Mouse (Mus musculus): Measurements from ENCODE around the gene Nab2.

Nab2 gene

DNA sequence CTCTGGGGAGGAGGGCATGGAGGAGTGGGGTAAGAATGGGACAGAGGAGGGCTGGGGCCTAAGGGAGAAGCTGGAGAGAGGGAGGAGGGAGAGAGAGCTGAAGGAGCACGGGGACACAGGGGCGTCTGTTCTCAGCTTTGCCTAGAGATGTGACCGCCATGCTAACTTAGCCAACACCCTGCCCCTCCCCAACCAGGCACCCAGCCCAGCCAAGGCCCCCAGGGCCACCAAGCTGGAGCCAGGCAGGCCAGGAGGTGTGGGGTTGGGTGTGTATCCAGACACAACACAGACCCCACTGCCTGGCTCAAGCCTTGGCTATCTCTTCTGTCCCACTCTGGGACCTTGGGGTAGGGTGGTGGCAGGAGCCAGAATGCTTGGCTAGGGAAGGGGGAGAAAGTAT lies 52.8 kb downstream of the Nab2 start:
- peak; percentile 33 for DNase-seq (ENCODE audit: low read depth, low spot score)

DNA sequence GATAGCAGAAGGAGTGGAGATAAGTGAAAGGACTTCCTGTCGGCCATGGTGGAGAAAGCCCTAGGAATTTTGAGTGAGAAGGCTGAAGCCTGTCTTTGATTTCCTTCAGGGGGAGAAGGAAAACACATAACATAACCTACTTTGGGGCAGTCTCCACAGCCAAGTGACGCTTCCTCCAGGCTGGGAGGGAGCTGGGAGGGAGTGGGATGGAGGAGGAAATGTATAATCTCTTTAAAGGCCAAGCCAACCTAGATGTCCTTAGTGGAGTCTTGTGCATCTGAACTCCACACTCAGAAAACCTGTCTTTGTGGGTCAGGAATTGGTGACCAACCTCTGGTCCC lies 53.4 kb downstream of the Nab2 start:
- DNase-seq (ENCODE audit: low read depth, low spot score): peak; percentile 49

DNA sequence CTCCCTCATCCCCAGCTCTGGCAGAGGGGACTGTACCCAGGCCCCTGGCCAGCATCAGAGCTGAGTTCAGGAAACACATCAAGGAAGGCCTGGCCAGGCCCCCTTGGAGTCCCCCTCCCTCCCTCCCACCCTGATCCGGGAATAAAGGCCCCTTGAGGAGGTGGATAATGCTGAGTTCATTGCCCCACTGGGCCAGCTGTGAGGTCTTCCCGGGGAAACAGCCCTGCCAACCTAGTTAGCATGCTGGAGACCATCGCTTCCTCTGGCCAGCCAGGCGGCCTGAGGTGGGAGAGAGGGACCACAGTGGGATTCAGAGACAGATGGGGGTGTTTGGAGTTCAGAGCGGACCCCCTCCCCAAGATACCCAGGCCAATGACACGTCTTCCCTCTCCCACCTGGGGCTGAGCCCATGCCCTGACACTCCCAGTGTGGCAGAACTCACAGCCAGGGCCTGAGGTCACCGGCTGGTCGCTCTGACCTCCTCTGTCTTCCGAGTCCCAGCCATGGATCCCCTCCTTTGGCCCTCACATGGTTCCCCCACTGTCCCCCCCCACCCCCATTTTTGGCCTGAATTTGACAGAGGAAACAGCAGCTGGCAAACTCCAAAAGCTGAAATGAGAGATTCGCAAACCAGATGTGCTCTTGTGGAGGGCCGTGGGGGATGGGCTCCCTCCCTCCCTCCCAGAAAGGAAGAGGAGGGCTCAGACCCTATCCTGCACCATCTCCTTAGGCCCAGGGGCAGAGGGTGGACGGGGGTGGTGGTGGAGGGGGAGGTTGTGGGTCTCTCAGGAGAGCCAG lies 53.9 kb downstream of the Nab2 start:
- DNase-seq (ENCODE audit: low read depth, low spot score): peak; percentile 57

DNA sequence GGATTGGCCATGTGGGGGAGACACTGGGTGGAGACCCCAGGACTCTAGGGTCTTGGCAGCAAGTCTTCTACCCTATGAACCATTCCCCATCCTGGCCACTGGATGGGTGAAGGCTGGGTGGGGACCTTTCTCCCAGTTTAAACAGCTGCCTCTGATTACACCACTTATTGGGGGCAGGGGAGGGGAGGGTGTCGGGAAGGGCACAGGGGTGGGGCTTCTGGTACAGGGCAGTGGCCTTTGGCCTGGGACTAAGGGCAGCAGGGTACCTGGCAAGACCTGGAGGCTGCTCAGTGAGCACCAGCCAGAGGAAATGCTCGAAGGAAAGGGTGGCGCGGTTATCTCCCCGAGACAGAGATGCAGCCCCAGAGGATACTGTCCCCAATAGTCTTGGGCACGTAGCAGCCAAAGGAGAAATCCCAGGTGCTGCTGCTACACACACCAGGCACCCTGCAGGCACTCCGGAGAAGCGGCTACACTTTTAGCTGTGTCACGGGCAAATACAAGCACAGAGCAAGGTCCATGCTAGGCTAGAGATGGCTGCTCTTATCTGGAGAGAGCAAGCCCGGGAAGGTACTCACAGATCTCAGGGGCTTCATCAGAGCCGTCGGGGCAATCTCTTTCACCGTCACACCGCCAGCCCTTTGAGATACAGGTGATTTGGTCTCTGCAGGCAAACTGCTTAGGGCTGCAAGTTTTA lies 56.1 kb downstream of the Nab2 start:
- DNase-seq (ENCODE audit: low read depth, low spot score): no peak
